Mouse (Mus musculus): Measurements from ENCODE around the gene Myoc. TPM values are rescaled to one million over a fixed set of nuclear protein-coding genes. Genes with fewer than 3 reads are reported as not detected.
"Not testable (repeated sequence)": the region's sequence is repeated elsewhere in the genome, so short reads cannot be mapped to it uniquely, and the experiment has no call there.

The Myoc gene
- polyA plus RNA-seq, 1 experiment from 2014 or later, result not detected

GRCm38 (mm10) chr1:162625229-162625628, 13.7 kb upstream of the Myoc start:
- Histone ChIP-seq H3K36me3 (replicated peaks) (no peaks in the 10 kb centered on the region), H3K27me3 (replicated peaks; ENCODE audit: low read depth, poor library complexity, severe bottlenecking) (no peaks in the 10 kb centered on the region), H3K4me3 (no peak overlapping the region), H3K4me1 (peaks cover 7% of the 10 kb centered on the region), H3K9me3 (no peaks in the 10 kb centered on the region), H3K27ac (replicated peaks) (no peak overlapping the region)
- WGBS, result 78% methylated on average over 7 of the region's 7 CpGs
- DNase-seq (ENCODE audit: low spot score), result no peak

DNA sequence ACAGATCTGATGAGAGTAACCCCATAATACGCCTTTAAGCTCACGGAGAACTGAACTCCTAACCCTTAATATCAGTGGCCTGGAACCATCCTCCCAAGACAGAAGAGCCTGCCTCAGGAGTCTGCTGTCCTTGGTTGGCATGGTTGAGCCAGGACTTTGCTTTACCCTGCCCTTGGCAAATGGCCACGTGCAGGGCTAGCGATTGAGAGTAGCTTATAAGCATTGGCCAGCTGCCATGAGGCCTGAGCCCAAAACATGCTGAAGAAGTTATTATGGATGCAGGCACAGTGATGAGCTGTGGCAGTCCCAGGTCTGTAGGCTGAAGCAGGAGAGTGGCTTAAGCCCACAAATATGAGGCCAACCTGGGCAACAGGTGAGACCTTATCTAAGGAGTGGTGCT, 11.1 kb upstream of the Myoc start:
- not testable (repeated sequence) for DNase-seq (ENCODE audit: low spot score); H3K4me3 ChIP-seq; H3K4me1 ChIP-seq; H3K36me3 ChIP-seq (replicated peaks); H3K27me3 ChIP-seq (replicated peaks; ENCODE audit: low read depth, poor library complexity, severe bottlenecking); H3K27ac ChIP-seq (replicated peaks); H3K9me3 ChIP-seq
- 86% methylated on average over 4 of the region's 4 CpGs for WGBS

- H3K36me3 ChIP-seq (replicated peaks); H3K4me3 ChIP-seq; H3K4me1 ChIP-seq; H3K27me3 ChIP-seq (replicated peaks; ENCODE audit: low read depth, poor library complexity, severe bottlenecking); H3K9me3 ChIP-seq; H3K27ac ChIP-seq (replicated peaks); DNase-seq (ENCODE audit: low spot score): not testable (repeated sequence)
- WGBS, result 96% methylated on average over 15 of the region's 15 CpGs
Observed at GRCm38 (mm10) chr1:162628326-162628725, 10.6 kb upstream of the Myoc start.

DNA sequence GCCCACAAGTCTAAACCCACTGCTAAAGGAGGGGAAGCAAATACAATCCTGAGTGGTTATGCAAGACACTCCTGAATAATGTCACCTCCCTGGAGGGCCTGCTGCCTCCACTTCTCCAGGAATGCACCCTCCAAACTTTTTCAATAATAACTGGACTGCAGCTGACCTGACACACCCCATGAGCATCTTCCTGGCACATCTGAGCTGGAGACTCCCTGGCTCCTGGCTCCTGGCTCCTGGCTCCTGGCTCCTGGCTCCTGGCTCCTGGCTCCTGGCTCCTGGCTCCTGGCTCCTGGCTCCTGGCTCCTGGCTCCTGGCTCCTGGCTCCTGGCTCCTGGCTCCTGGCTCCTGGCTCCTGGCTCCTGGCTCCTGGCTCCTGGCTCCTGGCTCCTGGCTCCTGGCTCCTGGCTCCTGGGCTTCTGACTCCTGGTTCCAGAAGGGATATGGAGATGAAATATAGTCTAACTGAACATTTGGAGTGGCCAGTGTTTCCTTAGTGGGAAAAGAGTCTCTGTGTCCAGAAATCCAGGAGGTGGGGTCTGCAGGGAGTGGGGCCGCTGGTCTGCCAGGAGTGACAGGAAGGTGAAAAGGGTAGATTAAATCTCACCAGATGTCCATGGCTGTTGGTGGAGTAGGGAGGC, 3.5 kb upstream of the Myoc start:
- not testable (repeated sequence) for H3K27ac ChIP-seq (replicated peaks); H3K27me3 ChIP-seq (replicated peaks; ENCODE audit: low read depth, poor library complexity, severe bottlenecking); H3K4me3 ChIP-seq; H3K9me3 ChIP-seq; H3K36me3 ChIP-seq (replicated peaks); DNase-seq (ENCODE audit: low spot score)
- peaks cover 14% of the 10 kb centered on the region for H3K4me1 ChIP-seq
- WGBS, result 37% methylated on average over 1 of the region's 1 CpGs

GRCm38 (mm10) chr1:162636516-162636915, 2.4 kb upstream of the Myoc start:
- WGBS, result 69% methylated on average over 3 of the region's 3 CpGs
- Histone ChIP-seq H3K9me3 (no peaks in the 10 kb centered on the region), H3K36me3 (replicated peaks) (no peaks in the 10 kb centered on the region), H3K27ac (replicated peaks) (0 out of 2 replicates have a peak overlapping the region, but pooled peaks have one; percentile 5), H3K27me3 (replicated peaks; ENCODE audit: low read depth, poor library complexity, severe bottlenecking) (no peaks in the 10 kb centered on the region), H3K4me3 (no peak overlapping the region), H3K4me1 (peaks cover 14% of the 10 kb centered on the region)
- no peak for DNase-seq (ENCODE audit: low spot score)

GRCm38 (mm10) chr1:162638535-162638934, 420 bp upstream of the Myoc start:
- H3K9me3 ChIP-seq, result no peaks in the 10 kb centered on the region
- WGBS, result 87% methylated on average over 4 of the region's 4 CpGs
- no peaks in the 10 kb centered on the region for H3K36me3 ChIP-seq (replicated peaks)
- H3K4me1 ChIP-seq, result peaks cover 18% of the 10 kb centered on the region
- no peak overlapping the region for H3K4me3 ChIP-seq
- no peak overlapping the region for H3K27ac ChIP-seq (replicated peaks)
- no peak for DNase-seq (ENCODE audit: low spot score)
- H3K27me3 ChIP-seq (replicated peaks; ENCODE audit: low read depth, poor library complexity, severe bottlenecking), result no peaks in the 10 kb centered on the region

GRCm38 (mm10) chr1:162639861-162640260, 906 bp downstream of the Myoc start:
- no peak overlapping the region for H3K27ac ChIP-seq (replicated peaks)
- H3K4me1 ChIP-seq, result peaks cover 22% of the 10 kb centered on the region
- 90% methylated on average over 1 of the region's 1 CpGs for WGBS
- no peaks in the 10 kb centered on the region for H3K36me3 ChIP-seq (replicated peaks)
- H3K27me3 ChIP-seq (replicated peaks; ENCODE audit: low read depth, poor library complexity, severe bottlenecking), result no peaks in the 10 kb centered on the region
- no peak overlapping the region for H3K4me3 ChIP-seq
- DNase-seq (ENCODE audit: low spot score), result no peak
- H3K9me3 ChIP-seq, result no peaks in the 10 kb centered on the region

DNA sequence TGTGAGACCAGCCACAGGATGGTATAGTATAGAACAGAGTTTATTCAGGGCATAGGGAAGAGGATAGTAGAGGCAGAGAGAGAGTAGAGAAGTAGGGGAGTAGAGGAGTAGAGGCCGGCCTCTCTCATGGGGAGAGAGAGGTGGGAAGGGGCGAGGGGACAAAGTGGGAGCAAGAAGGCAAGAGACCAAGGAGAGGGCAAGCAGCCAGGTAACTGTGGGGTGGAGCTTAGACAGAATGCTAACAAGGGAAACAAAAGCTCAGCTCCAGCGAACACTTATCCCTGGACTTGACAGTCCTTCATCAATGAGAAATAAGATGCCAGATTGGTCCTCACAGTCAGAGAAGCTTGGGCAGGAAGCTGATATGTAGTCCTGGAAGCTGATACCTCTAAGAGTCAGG, 3.6 kb downstream of the Myoc start:
- Histone ChIP-seq H3K4me1 (peaks cover 8% of the 10 kb centered on the region; the same call in 1 of the 2 replicates), H3K9me3 (no peaks in the 10 kb centered on the region), H3K4me3 (no peak overlapping the region), H3K36me3 (replicated peaks) (no peaks in the 10 kb centered on the region), H3K27me3 (replicated peaks; ENCODE audit: low read depth, poor library complexity, severe bottlenecking) (no peaks in the 10 kb centered on the region), H3K27ac (replicated peaks) (no peak overlapping the region)
- WGBS, result 79% methylated on average over 3 of the region's 3 CpGs
- no peak for DNase-seq (ENCODE audit: low spot score)

DNA sequence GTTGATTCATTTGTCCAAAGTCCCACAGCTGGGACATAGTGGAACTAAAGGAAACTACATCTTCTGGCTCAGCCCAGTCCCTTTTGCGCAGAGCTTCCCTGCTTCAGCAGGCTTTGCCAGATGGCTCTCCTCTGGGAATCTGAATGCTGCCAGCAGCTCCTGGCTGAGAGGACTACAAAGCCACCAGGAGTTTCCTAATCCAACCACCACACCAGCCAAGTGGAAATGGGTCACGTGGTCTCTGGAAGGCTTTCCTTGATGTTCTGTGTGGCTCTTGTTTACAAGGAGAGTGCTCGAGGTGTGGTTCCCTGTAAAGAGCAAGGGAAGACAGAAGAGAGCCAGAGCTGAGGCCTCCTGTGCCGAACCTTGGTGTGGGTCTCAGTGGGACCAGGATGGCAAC, 4.8 kb downstream of the Myoc start:
- Histone ChIP-seq H3K4me3 (no peak overlapping the region), H3K27me3 (replicated peaks; ENCODE audit: low read depth, poor library complexity, severe bottlenecking) (no peaks in the 10 kb centered on the region), H3K9me3 (no peaks in the 10 kb centered on the region), H3K4me1 (peaks cover 8% of the 10 kb centered on the region; the same call in 1 of the 2 replicates), H3K27ac (replicated peaks) (no peak overlapping the region), H3K36me3 (replicated peaks) (no peaks in the 10 kb centered on the region)
- DNase-seq (ENCODE audit: low spot score), result no peak
- 51% methylated on average over 4 of the region's 4 CpGs for WGBS

- Histone ChIP-seq H3K27ac (replicated peaks) (no peak overlapping the region), H3K36me3 (replicated peaks) (no peaks in the 10 kb centered on the region), H3K27me3 (replicated peaks; ENCODE audit: low read depth, poor library complexity, severe bottlenecking) (no peaks in the 10 kb centered on the region), H3K9me3 (no peaks in the 10 kb centered on the region), H3K4me1 (peaks cover 8% of the 10 kb centered on the region; the same call in 1 of the 2 replicates), H3K4me3 (no peak overlapping the region)
- 81% methylated on average over 10 of the region's 10 CpGs for WGBS
- no peak for DNase-seq (ENCODE audit: low spot score)
Observed at GRCm38 (mm10) chr1:162646083-162646686, 7.2 kb downstream of the Myoc start.

DNA sequence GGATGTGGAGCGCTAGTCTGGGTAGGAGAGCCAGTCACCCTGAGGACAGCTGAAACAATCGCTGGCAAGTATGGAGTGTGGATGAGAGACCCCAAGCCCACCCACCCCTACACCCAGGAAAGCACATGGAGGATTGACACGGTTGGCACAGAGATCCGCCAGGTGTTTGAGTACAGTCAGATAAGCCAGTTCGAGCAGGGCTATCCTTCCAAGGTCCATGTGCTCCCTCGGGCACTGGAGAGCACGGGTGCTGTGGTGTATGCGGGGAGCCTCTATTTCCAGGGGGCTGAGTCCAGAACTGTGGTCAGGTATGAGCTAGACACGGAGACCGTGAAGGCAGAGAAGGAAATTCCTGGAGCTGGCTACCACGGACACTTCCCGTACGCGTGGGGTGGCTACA, 9.5 kb downstream of the Myoc start:
- Histone ChIP-seq H3K9me3 (no peaks in the 10 kb centered on the region), H3K27ac (replicated peaks) (no peak overlapping the region), H3K36me3 (replicated peaks) (no peaks in the 10 kb centered on the region), H3K4me3 (no peak overlapping the region), H3K4me1 (peaks cover 4% of the 10 kb centered on the region; the same call in 1 of the 2 replicates), H3K27me3 (replicated peaks; ENCODE audit: low read depth, poor library complexity, severe bottlenecking) (no peaks in the 10 kb centered on the region)
- 93% methylated on average over 14 of the region's 14 CpGs for WGBS
- DNase-seq (ENCODE audit: low spot score), result no peak

DNA sequence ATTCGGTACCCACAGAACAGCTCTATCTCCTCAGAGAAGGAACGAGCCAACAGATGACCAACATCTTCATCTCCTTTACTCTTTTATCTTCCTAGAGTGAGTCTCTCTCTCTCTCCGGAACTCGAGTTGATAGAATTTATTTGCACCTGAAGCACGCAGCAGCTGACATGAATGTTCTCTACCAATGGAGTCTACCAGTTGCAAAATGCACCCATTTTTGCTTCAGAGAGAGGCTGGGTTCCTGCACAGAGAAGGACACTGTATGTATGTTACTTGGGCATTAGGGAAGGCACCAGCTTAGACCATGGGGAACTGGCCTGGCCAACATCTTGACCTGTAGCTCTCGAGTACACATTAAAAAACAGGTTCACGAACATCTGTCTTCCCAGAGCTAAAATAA, 19.2 kb downstream of the Myoc start, which contains the start of gene Myocos:
Gene Myocos (minus strand): TSS at position 101 of the 400 bp plus-strand sequence.
- Histone ChIP-seq H3K9me3 (no peaks in the 10 kb centered on the region), H3K27ac (replicated peaks) (no peak within 1 kb of the TSS), H3K4me1 (no peaks in the 10 kb centered on the region), H3K4me3 (no peak within 1 kb of the TSS), H3K36me3 (replicated peaks) (no peaks in the 10 kb centered on the region), H3K27me3 (replicated peaks; ENCODE audit: low read depth, poor library complexity, severe bottlenecking) (no peaks in the 10 kb centered on the region)
- WGBS, result 90% methylated on average over 7 of the region's 7 CpGs
- DNase-seq (ENCODE audit: low spot score), result no peak

DNA sequence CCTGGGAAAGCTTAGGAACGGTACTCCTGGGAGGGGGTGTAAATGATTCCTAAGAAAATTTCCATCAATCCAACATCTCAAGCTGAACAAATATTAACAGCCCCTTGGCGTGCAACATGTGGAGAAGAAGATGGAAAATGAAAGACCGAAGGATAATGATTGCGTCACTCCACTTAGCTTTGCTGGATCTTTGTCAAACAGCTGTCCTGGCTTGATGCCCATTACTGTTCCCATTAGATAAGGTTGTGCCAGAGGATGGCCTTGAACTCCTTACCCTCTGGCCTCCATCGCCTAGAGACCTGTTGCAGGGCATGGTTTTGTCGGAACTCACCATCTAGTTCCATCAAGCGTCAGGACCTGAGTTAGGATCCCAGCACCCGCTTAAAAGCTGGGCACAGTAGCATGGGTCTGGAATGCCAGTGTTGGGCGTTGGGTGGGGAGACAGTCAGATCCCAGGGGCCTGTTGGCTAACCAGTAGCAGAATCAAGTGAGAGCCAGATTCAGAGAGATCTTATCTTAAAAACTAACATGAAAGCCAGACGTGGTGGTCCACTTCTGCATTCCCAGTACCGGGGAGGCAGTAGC, 21.4 kb downstream of the Myoc start:
- no peaks in the 10 kb centered on the region for H3K36me3 ChIP-seq (replicated peaks)
- H3K27ac ChIP-seq (replicated peaks), result no peak overlapping the region
- H3K9me3 ChIP-seq, result no peaks in the 10 kb centered on the region
- H3K27me3 ChIP-seq (replicated peaks; ENCODE audit: low read depth, poor library complexity, severe bottlenecking), result no peaks in the 10 kb centered on the region
- 88% methylated on average over 11 of the region's 11 CpGs for WGBS
- H3K4me1 ChIP-seq, result peaks cover 4% of the 10 kb centered on the region; the same call in 1 of the 2 replicates
- DNase-seq (ENCODE audit: low spot score), result no peak
- H3K4me3 ChIP-seq, result no peak overlapping the region

Data from embryonic facial prominence, embryonic 10.5 days (tissue).